Mouse (Mus musculus) heart, adult 2 months (tissue): ENCODE measurements around the gene Olfr767. TPM values are rescaled to one million over a fixed set of nuclear protein-coding genes. Genes with fewer than 3 reads are reported as not detected.
A peak's percentile ranks its signal among the peaks of the same experiment; 100 is the strongest.

Experiments used
- DNase-seq, 2 experiments: peaks; one replicate each; pipeline ENCODE4 v3.0.0; 2021
- H3K27ac ChIP-seq: fragments of 200-600 bp; 2 replicates; pipeline ENCODE4 v1.8.1; 2022
- H3K27me3 ChIP-seq: fragments of 200-500 bp; 2 replicates; pipeline ENCODE4 v1.6.1; 2012; ENCODE audit warnings: mild to moderate bottlenecking, low read length, inconsistent platforms, mixed read lengths; ENCODE audit not compliant: control insufficient read depth, insufficient read depth
- H3K36me3 ChIP-seq: fragments of 200-500 bp; 2 replicates; pipeline ENCODE4 v1.6.1; 2012; ENCODE audit warnings: low read length, inconsistent platforms; ENCODE audit not compliant: control insufficient read depth, insufficient read depth
- H3K4me1 ChIP-seq: fragments of 200-500 bp; 2 replicates; pipeline ENCODE4 v1.6.1; 2011; ENCODE audit warnings: low read length; ENCODE audit not compliant: control insufficient read depth, insufficient read depth
- H3K4me3 ChIP-seq: fragments of 200-600 bp; 2 replicates; pipeline ENCODE4 v1.8.1; 2022
- H3K79me2 ChIP-seq: fragments of 200-500 bp; replicated peaks from 2 replicates; pipeline ENCODE4 v1.6.1; 2012; ENCODE audit warnings: mild to moderate bottlenecking, inconsistent platforms, low read length, moderate library complexity, mixed read lengths; ENCODE audit not compliant: control insufficient read depth, insufficient read depth
- H3K9ac ChIP-seq: fragments of 200-500 bp; 2 replicates; pipeline ENCODE4 v1.6.1; 2012; ENCODE audit warnings: low read depth, mild to moderate bottlenecking, control low read depth, inconsistent platforms, low read length, mixed read lengths
- CTCF ChIP-seq: fragments of 200-600 bp; IDR thresholded peaks from 2 replicates; pipeline ENCODE4 v1.8.1; 2022; ENCODE audit warnings: antibody characterized with exemption, mild to moderate bottlenecking, moderate library complexity
- EP300 ChIP-seq: fragments of 200-500 bp; IDR thresholded peaks from 2 replicates; pipeline ENCODE4 v1.6.1; 2011; ENCODE audit warnings: low read depth, low read length, control low read depth; ENCODE audit not compliant: insufficient read depth
- POLR2A ChIP-seq: fragments of 200-500 bp; IDR thresholded peaks from 2 replicates; pipeline ENCODE4 v1.6.1; 2011; ENCODE audit warnings: mild to moderate bottlenecking, low read depth, low read length, control low read depth; ENCODE audit not compliant: insufficient read depth
- WGBS: fragments of 180-500 bp; shearing (Covaris S2); methylation state at CpG from one replicate; pipeline ENCODE4 v1.1.7; 2018; 5-methylcytosine and 5-hydroxymethylcytosine counted together
- intact Hi-C: fragments of 180-260 bp; cut with DNase I; formaldehyde crosslinking; loops from one replicate; pipeline ENCODE4 v1.15.1; 2025
- polyA plus RNA-seq: library from polyadenylated mRNA; depleted of rRNA; stranded (reverse); fragments of >200 nt; gene quantifications from 2 replicates; pipeline ENCODE4 v1.2.3, GENCODE M21; 2012; rRNA removed
- total RNA-seq, 2 experiments: library from RNA; stranded (reverse); gene quantifications; 2 replicates each; pipeline ENCODE4 v1.2.3; 2021

Gene Olfr767
- total and polyA plus RNA-seq, 3 experiments: not detected

DNA sequence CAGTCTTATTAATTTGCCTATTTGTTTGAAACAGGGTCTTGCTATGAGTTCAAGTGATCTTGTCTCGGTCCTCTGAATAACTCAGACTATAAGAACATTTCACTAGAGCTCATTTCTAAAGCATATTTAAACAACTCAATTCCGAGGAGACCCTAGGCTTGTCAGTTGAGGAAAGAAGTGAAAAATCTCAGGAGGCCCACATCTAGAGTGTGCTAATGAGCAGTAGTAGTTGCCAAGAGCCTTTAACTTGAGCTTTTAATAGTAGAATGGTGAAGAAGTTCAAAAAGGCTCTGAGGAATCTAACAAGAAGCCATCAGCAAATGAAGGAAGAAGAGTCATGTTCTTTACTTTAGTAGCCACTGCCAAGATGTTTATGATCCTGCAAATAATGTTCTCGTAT lies 42.9 kb downstream of the Olfr767 start, which contains the start of gene Olfr764-ps1:
Gene Olfr764-ps1 (minus strand): TSS at position 101 of the 400 bp plus-strand sequence.
- WGBS: 66% methylated on average over 3 of the region's 3 CpGs
- intact Hi-C loops: no loop called here
- no peak for DNase-seq

DNA sequence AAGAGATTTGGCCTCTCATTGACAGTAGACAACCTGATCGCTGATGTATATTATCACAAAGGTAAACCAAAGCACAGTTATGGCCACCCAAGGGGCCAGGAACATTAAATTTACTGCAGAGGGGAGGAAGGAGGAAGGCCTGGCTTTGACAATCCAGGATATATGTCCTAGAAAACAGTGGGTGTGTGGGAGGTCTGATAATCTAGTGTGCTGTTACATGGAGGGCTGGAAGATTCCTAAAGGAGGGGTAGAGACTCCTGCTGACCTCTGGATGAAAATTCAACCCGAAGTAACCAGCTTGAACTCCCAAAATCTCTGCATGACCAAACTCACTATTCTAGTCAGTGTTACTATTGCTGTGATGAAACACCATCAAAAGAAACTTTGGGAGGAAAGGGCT lies 54.4 kb downstream of the Olfr767 start:
- TF ChIP-seq POLR2A: no peak
- no peak for TF ChIP-seq EP300
- no peak for TF ChIP-seq CTCF
- Histone ChIP-seq H3K36me3 (no peaks in the 10 kb centered on the region), H3K27me3 (no peaks in the 10 kb centered on the region), H3K9ac (no peak overlapping the region), H3K4me3 (no peak overlapping the region), H3K27ac (no peak overlapping the region), H3K4me1 (no peaks in the 10 kb centered on the region), H3K79me2 (no peaks in the 10 kb centered on the region)
- 63% methylated on average over 2 of the region's 2 CpGs for WGBS
- intact Hi-C loops: no loop called here
- DNase-seq: no peak

More for the DNA sequence above, 42.9 kb downstream of the Olfr767 start, which contains the start of gene Olfr764-ps1:
- no peak for TF ChIP-seq CTCF
- TF ChIP-seq EP300: no peak
- no peak for TF ChIP-seq POLR2A
- Histone ChIP-seq H3K4me3 (no peak within 1 kb of the TSS), H3K4me1 (no peaks in the 10 kb centered on the region), H3K27me3 (no peaks in the 10 kb centered on the region), H3K9ac (no peak within 1 kb of the TSS), H3K79me2 (no peaks in the 10 kb centered on the region), H3K36me3 (no peaks in the 10 kb centered on the region), H3K27ac (no peak within 1 kb of the TSS)

- no peak for DNase-seq
- Histone ChIP-seq H3K36me3 (no peaks in the 10 kb centered on the region), H3K27ac (no peak overlapping the region), H3K9ac (no peak overlapping the region), H3K79me2 (no peaks in the 10 kb centered on the region), H3K4me1 (no peaks in the 10 kb centered on the region), H3K4me3 (no peak overlapping the region), H3K27me3 (no peaks in the 10 kb centered on the region)
- intact Hi-C loops: no loop called here
- no peak for TF ChIP-seq POLR2A
- TF ChIP-seq CTCF: peak; percentile 70
- 64% methylated on average over 3 of the region's 3 CpGs for WGBS
Observed at GRCm38 (mm10) chr10:129026018-129026662, 56.6 kb downstream of the Olfr767 start.

Other genes starting within 250 kb of the Olfr767 start
- 1 to 10 TPM; 2.0 to 2.5 TPM for gene Gdf11, start 191.2 kb downstream of the Olfr767 start, total RNA-seq
- gene Gdf11, start 191.2 kb downstream of the Olfr767 start, polyA plus RNA-seq: 0.78 and 1.1 TPM in 2 replicates
- gene Cd63, start 181.9 kb downstream of the Olfr767 start, total RNA-seq: 100 to 1,000 TPM; 132 to 156 TPM
- 83.2 and 101 TPM in 2 replicates for gene Cd63, start 181.9 kb downstream of the Olfr767 start, polyA plus RNA-seq
- gene Rdh5, start 160.0 kb downstream of the Olfr767 start, total RNA-seq: 1 to 10 TPM; 5.2 to 5.9 TPM
- 19.4 and 24.9 TPM in 2 replicates for gene Rdh5, start 160.0 kb downstream of the Olfr767 start, polyA plus RNA-seq
- gene Bloc1s1, start 158.9 kb downstream of the Olfr767 start, total RNA-seq: 100 to 1,000 TPM; 181 to 201 TPM
- gene Bloc1s1, start 158.9 kb downstream of the Olfr767 start, polyA plus RNA-seq: 229 and 234 TPM in 2 replicates
- 100 to 1,000 TPM; 140 to 155 TPM for gene Itga7, start 149.1 kb downstream of the Olfr767 start, total RNA-seq
- gene Itga7, start 149.1 kb downstream of the Olfr767 start, polyA plus RNA-seq: 151 and 206 TPM in 2 replicates
- gene Mettl7b, start 121.9 kb downstream of the Olfr767 start, total RNA-seq: not detected
- 0.18 and 0.53 TPM in 2 replicates for gene Mettl7b, start 121.9 kb downstream of the Olfr767 start, polyA plus RNA-seq
- not detected for gene Olfr9, start 93.5 kb downstream of the Olfr767 start, total RNA-seq
- gene Olfr9, start 93.5 kb downstream of the Olfr767 start, polyA plus RNA-seq: not detected in 2 replicates
- gene Olfr763, start 72.1 kb downstream of the Olfr767 start, total RNA-seq: not detected
- not detected in 2 replicates for gene Olfr763, start 72.1 kb downstream of the Olfr767 start, polyA plus RNA-seq
- not detected for gene Olfr764-ps1, start 43.0 kb downstream of the Olfr767 start, total RNA-seq
- not detected in 2 replicates for gene Olfr764-ps1, start 43.0 kb downstream of the Olfr767 start, polyA plus RNA-seq
- gene Olfr765, start 32.9 kb downstream of the Olfr767 start, total RNA-seq: not detected
- not detected in 2 replicates for gene Olfr765, start 32.9 kb downstream of the Olfr767 start, polyA plus RNA-seq
- not detected for gene Olfr766-ps1, start 13.9 kb downstream of the Olfr767 start, total RNA-seq
- not detected in 2 replicates for gene Olfr766-ps1, start 13.9 kb downstream of the Olfr767 start, polyA plus RNA-seq
- not detected for gene Olfr768, start 16.5 kb upstream of the Olfr767 start, total RNA-seq
- not detected in 2 replicates for gene Olfr768, start 16.5 kb upstream of the Olfr767 start, polyA plus RNA-seq
- not detected for gene Olfr769, start 35.0 kb upstream of the Olfr767 start, total RNA-seq
- gene Olfr769, start 35.0 kb upstream of the Olfr767 start, polyA plus RNA-seq: not detected in 2 replicates
- gene Olfr770, start 56.1 kb upstream of the Olfr767 start, total RNA-seq: not detected
- gene Olfr770, start 56.1 kb upstream of the Olfr767 start, polyA plus RNA-seq: not detected in 2 replicates
- not detected for gene Olfr771, start 81.8 kb upstream of the Olfr767 start, total RNA-seq
- gene Olfr771, start 81.8 kb upstream of the Olfr767 start, polyA plus RNA-seq: not detected in 2 replicates
- gene Olfr772, start 95.0 kb upstream of the Olfr767 start, total RNA-seq: not detected
- gene Olfr772, start 95.0 kb upstream of the Olfr767 start, polyA plus RNA-seq: not detected in 2 replicates
- gene Olfr773, start 104.5 kb upstream of the Olfr767 start, total RNA-seq: not detected
- not detected in 2 replicates for gene Olfr773, start 104.5 kb upstream of the Olfr767 start, polyA plus RNA-seq
- gene Olfr774, start 153.3 kb upstream of the Olfr767 start, total RNA-seq: not detected
- not detected in 2 replicates for gene Olfr774, start 153.3 kb upstream of the Olfr767 start, polyA plus RNA-seq
- not detected for gene Olfr775, start 165.5 kb upstream of the Olfr767 start, total RNA-seq
- not detected in 2 replicates for gene Olfr775, start 165.5 kb upstream of the Olfr767 start, polyA plus RNA-seq
- not detected for gene Olfr776, start 176.2 kb upstream of the Olfr767 start, total RNA-seq
- not detected in 2 replicates for gene Olfr776, start 176.2 kb upstream of the Olfr767 start, polyA plus RNA-seq
- gene Olfr777, start 188.6 kb upstream of the Olfr767 start, total RNA-seq: not detected
- not detected in 2 replicates for gene Olfr777, start 188.6 kb upstream of the Olfr767 start, polyA plus RNA-seq
- not detected for gene Olfr780, start 235.2 kb upstream of the Olfr767 start, total RNA-seq
- gene Olfr780, start 235.2 kb upstream of the Olfr767 start, polyA plus RNA-seq: not detected in 2 replicates
- gene Olfr781, start 245.9 kb upstream of the Olfr767 start, total RNA-seq: not detected
- not detected in 2 replicates for gene Olfr781, start 245.9 kb upstream of the Olfr767 start, polyA plus RNA-seq